Comparison of ENCODE assay signal across 12 mouse cellular contexts in genomic region chr12:75663646-75664515, GRCm38 (mm10). TPM values are rescaled to one million over a fixed set of nuclear protein-coding genes. Genes with fewer than 3 reads are reported as not detected.
DNase-seq lines count a peak whose midpoint lies in the region; ATAC-seq lines count a peak whose summit lies in the region.
"Had no signal": no experiment of that assay in that cellular context is flagged by ENCODE, and none has a peak within 500 bp of the region (broad histone marks: within the 10 kb centered on the region; RNA-seq: fewer than 3 reads in every experiment).

No protein-coding gene starts in this region.

- H3K36me3 ChIP-seq in forebrain, embryonic 14.5 days (ENCODE audit: control insufficient read depth, insufficient read depth, low read length) = no peaks in the 10 kb centered on the region
- no peaks in the 10 kb centered on the region for H3K36me3 ChIP-seq in forebrain, embryonic 10.5 days (replicated peaks)
- no peaks in the 10 kb centered on the region for H3K36me3 ChIP-seq in limb, embryonic 13.5 days
- H3K36me3 ChIP-seq: heart, embryonic 13.5 days had no signal

- DNase-seq in forebrain, embryonic 14.5 days (ENCODE audit: low spot score) = no peak
- no peak for DNase-seq in forebrain, embryonic 10.5 days (ENCODE audit: extremely low spot score, low spot score)
- DNase-seq in adrenal gland, adult 8-10 months = peak; percentile 34
- peak; percentile 66 to 69 for DNase-seq in kidney, adult 8-10 months
- no peak for DNase-seq in heart, adult 9 months (ENCODE audit: low spot score in 2 of 2)
- no peak for DNase-seq in layer of hippocampus, adult 9-11 months
- no peak for DNase-seq in right cerebral cortex, adult 2 months (ENCODE audit: low spot score in 2 of 2)
- DNase-seq: cerebellum, adult 11 months had no signal

- H3K27me3 ChIP-seq in forebrain, embryonic 14.5 days (replicated peaks; ENCODE audit: control insufficient read depth, insufficient read depth, low read length) = no peaks in the 10 kb centered on the region
- H3K27me3 ChIP-seq in forebrain, embryonic 10.5 days (ENCODE audit: poor library complexity, severe bottlenecking) = no peaks in the 10 kb centered on the region
- no peaks in the 10 kb centered on the region for H3K27me3 ChIP-seq in limb, embryonic 13.5 days
- H3K27me3 ChIP-seq: heart, embryonic 13.5 days had no signal

- no peak overlapping the region for H3K27ac ChIP-seq in forebrain, embryonic 14.5 days (ENCODE audit: low read depth, low read length)
- H3K27ac ChIP-seq in forebrain, embryonic 10.5 days = no peak overlapping the region; the same call in 1 of the 2 replicates
- peak overlapping the region; percentile 58 for H3K27ac ChIP-seq in limb, embryonic 13.5 days
- H3K27ac ChIP-seq: heart, embryonic 13.5 days had no signal

- 22% methylated on average over 13 of the region's 13 CpGs for WGBS in forebrain, embryonic 14.5 days
- 29% methylated on average over 13 of the region's 13 CpGs for WGBS in forebrain, embryonic 10.5 days
- 24% methylated on average over 13 of the region's 13 CpGs for WGBS in limb, embryonic 13.5 days

- H3K4me3 ChIP-seq in forebrain, embryonic 14.5 days (ENCODE audit: low read depth, low read length) = no peak overlapping the region
- no peak overlapping the region for H3K4me3 ChIP-seq in forebrain, embryonic 10.5 days
- H3K4me3 ChIP-seq in limb, embryonic 13.5 days = no peak overlapping the region
- H3K4me3 ChIP-seq: heart, embryonic 13.5 days had no signal

- 0 out of 2 replicates have a peak, but pooled peaks have one; percentile 40 for ATAC-seq in forebrain, embryonic 14.5 days
- ATAC-seq in limb, embryonic 13.5 days (ENCODE audit: low FRiP score, low read depth) = peak; percentile 82
- ATAC-seq: hindbrain, embryonic 16.5 days; lung, postnatal 0 days had no signal

- H3K4me2 ChIP-seq in forebrain, embryonic 14.5 days (ENCODE audit: low read length) = no peak overlapping the region
- H3K4me2 ChIP-seq in limb, embryonic 13.5 days (replicated peaks) = peak overlapping the region; percentile 19; the same call in 1 of the 2 replicates
- H3K4me2 ChIP-seq: heart, embryonic 13.5 days had no signal

- peaks cover 7% of the 10 kb centered on the region for H3K4me1 ChIP-seq in forebrain, embryonic 14.5 days (ENCODE audit: control insufficient read depth, insufficient read depth, low read length)
- H3K4me1 ChIP-seq in forebrain, embryonic 10.5 days = peaks cover 24% of the 10 kb centered on the region
- H3K4me1 ChIP-seq in limb, embryonic 13.5 days = peaks cover 11% of the 10 kb centered on the region

- H3K9ac ChIP-seq in forebrain, embryonic 14.5 days (ENCODE audit: low read length) = no peak overlapping the region
- peak overlapping the region; percentile 13; the same call in 1 of the 2 replicates for H3K9ac ChIP-seq in limb, embryonic 13.5 days
- H3K9ac ChIP-seq: heart, embryonic 13.5 days had no signal

- H3K9me3 ChIP-seq in forebrain, embryonic 14.5 days (replicated peaks; ENCODE audit: control insufficient read depth, low read length) = no peaks in the 10 kb centered on the region
- no peaks in the 10 kb centered on the region for H3K9me3 ChIP-seq in forebrain, embryonic 10.5 days
- no peaks in the 10 kb centered on the region for H3K9me3 ChIP-seq in limb, embryonic 13.5 days
- H3K9me3 ChIP-seq: heart, embryonic 13.5 days had no signal

RNA-seq across cellular contexts. Expression of gene Wdr89, which starts 5.5 kb away (rescaled TPM):
- polyA plus RNA-seq in forebrain, embryonic 14.5 days (2014; fragmentation: Nextera tagmentation; extraction: Ambion mirVana) = 5.6 and 6.6 TPM in 2 replicates
- 13.9 and 14.7 TPM in 2 replicates for polyA plus RNA-seq in forebrain, embryonic 10.5 days (2016; fragmentation: Nextera tagmentation; extraction: Ambion mirVana)
- 1 to 10 TPM; 4.8 to 5.9 (median 5.5) TPM for total RNA-seq in adrenal gland, adult 8-10 months (2022)
- 11.7 and 12.7 TPM in 2 replicates for polyA plus RNA-seq in limb, embryonic 13.5 days (2015; fragmentation: Nextera tagmentation; extraction: Ambion mirVana)

Comparison
In these comparisons a context has a peak if more than half of its experiments do, and no peak if none do; other contexts are left out.
1. DNase-seq: peak in adrenal gland, adult 8-10 months (single experiment) and kidney, adult 8-10 months (2 of 2); none in forebrain, embryonic 14.5 days (single experiment), forebrain, embryonic 10.5 days (single experiment), heart, adult 9 months (0 of 2), layer of hippocampus, adult 9-11 months (single experiment) and right cerebral cortex, adult 2 months (0 of 2).